In the genomic region with DNA sequence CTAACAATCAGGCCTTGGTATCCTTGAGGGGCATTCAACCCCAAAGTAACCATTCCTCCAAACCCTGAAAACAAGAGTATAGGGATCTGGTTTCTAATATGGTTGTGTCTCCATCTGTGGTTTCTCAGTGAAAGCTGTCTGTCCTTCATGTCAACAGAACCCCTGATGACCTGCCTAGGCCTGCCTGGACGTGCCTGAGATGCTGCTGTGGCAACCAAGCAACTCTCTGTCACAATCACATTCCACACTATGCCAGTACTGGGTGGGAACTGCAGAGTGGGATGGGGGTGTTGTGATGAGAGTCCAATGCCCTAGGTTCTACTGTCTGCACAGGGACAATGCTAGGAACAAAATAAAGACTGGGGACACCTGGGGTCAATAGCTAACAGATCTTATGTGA, we compare ENCODE assay signal across 28 mouse cellular contexts.
DNase-seq lines count a peak whose midpoint lies in the region; ATAC-seq and TF ChIP-seq lines count a peak whose summit lies in the region.
"Had no signal": no experiment of that assay in that cellular context is flagged by ENCODE, and none has a peak within 500 bp of the region (broad histone marks: within the 10 kb centered on the region; RNA-seq: fewer than 3 reads in every experiment).

No protein-coding gene starts in this region.

- no peaks in the 10 kb centered on the region for H3K9me3 ChIP-seq in forebrain, embryonic 10.5 days
- no peaks in the 10 kb centered on the region for H3K9me3 ChIP-seq in forebrain, embryonic 14.5 days (replicated peaks; ENCODE audit: control insufficient read depth, low read length)
- H3K9me3 ChIP-seq in lung, embryonic 16.5 days (ENCODE audit: control insufficient read depth, low read length): no peaks in the 10 kb centered on the region
- no peaks in the 10 kb centered on the region for H3K9me3 ChIP-seq in ES-Bruce4 (replicated peaks; ENCODE audit: control insufficient read depth, insufficient read depth, low read length, poor library complexity, severe bottlenecking)
- H3K9me3 ChIP-seq: embryonic facial prominence, embryonic 10.5 days; embryonic facial prominence, embryonic 15.5 days; forebrain, embryonic 15.5 days; G1E; limb, embryonic 13.5 days; stomach, embryonic 15.5 days had no signal

- no peak for TF ChIP-seq CTCF in lung, adult 2 months (IDR thresholded peaks at IDR 0.05; ENCODE audit: insufficient read depth, low read length)
- TF ChIP-seq CTCF in ES-Bruce4 (IDR thresholded peaks at IDR 0.05; ENCODE audit: low read depth, low read length): no peak

- no peak overlapping the region for H3K9ac ChIP-seq in forebrain, embryonic 14.5 days (ENCODE audit: low read length)
- no peak overlapping the region for H3K9ac ChIP-seq in lung, embryonic 16.5 days (ENCODE audit: low read length)
- no peak overlapping the region for H3K9ac ChIP-seq in ES-Bruce4 (ENCODE audit: low read depth, poor library complexity, severe bottlenecking)
- H3K9ac ChIP-seq: embryonic facial prominence, embryonic 15.5 days; forebrain, embryonic 15.5 days; hindbrain, embryonic 14.5 days; limb, embryonic 13.5 days; stomach, embryonic 15.5 days had no signal

- H3K4me3 ChIP-seq in forebrain, embryonic 10.5 days: no peak overlapping the region
- no peak overlapping the region for H3K4me3 ChIP-seq in forebrain, embryonic 14.5 days (ENCODE audit: low read depth, low read length)
- H3K4me3 ChIP-seq in lung, embryonic 16.5 days (ENCODE audit: low read length): no peak overlapping the region
- H3K4me3 ChIP-seq in lung, adult 2 months (replicated peaks; ENCODE audit: extremely low read depth, low read depth, low read length): no peak overlapping the region
- H3K4me3 ChIP-seq in ES-Bruce4 (ENCODE audit: low read depth, low read length): no peak overlapping the region
- H3K4me3 ChIP-seq: embryonic facial prominence, embryonic 10.5 days; embryonic facial prominence, embryonic 15.5 days; forebrain, embryonic 15.5 days; limb, embryonic 13.5 days; stomach, embryonic 15.5 days had no signal

- no peak for DNase-seq in forebrain, embryonic 10.5 days (ENCODE audit: extremely low spot score, low spot score)
- no peak for DNase-seq in forebrain, embryonic 14.5 days (ENCODE audit: low spot score)
- no peak for DNase-seq in lung, adult 2 months
- peak; percentile 67 for DNase-seq in urinary bladder, postnatal 14 days (ENCODE audit: low spot score)
- no peak for DNase-seq in embryo, embryonic 9.5 days (ENCODE audit: extremely low spot score)
- DNase-seq in layer of hippocampus, adult 9-10 months (ENCODE audit: low spot score): no peak
- DNase-seq: adrenal gland, adult 8-10 months; cerebellum, adult 2 months; cerebellum, postnatal 14 days; gastrocnemius, postnatal 10 days; heart, postnatal 36 days; kidney, postnatal 14 days; right cerebral cortex, postnatal 25 days; thymus, postnatal 14 days had no signal

- peaks cover 11% of the 10 kb centered on the region for H3K4me1 ChIP-seq in forebrain, embryonic 10.5 days
- H3K4me1 ChIP-seq in forebrain, embryonic 14.5 days (ENCODE audit: control insufficient read depth, insufficient read depth, low read length): no peaks in the 10 kb centered on the region
- peaks cover 4% of the 10 kb centered on the region; the same call in 1 of the 2 replicates for H3K4me1 ChIP-seq in lung, embryonic 16.5 days (replicated peaks; ENCODE audit: control insufficient read depth, insufficient read depth, low read length)
- H3K4me1 ChIP-seq in lung, adult 2 months (ENCODE audit: control insufficient read depth, insufficient read depth, low read length): peaks cover 3% of the 10 kb centered on the region; the same call in 1 of the 2 replicates
- peaks cover 7% of the 10 kb centered on the region for H3K4me1 ChIP-seq in ES-Bruce4 (ENCODE audit: control insufficient read depth, insufficient read depth, low read length)
- H3K4me1 ChIP-seq: forebrain, embryonic 15.5 days; limb, embryonic 13.5 days; stomach, embryonic 15.5 days had no signal

- H3K4me2 ChIP-seq in forebrain, embryonic 14.5 days (ENCODE audit: low read length): no peak overlapping the region
- H3K4me2 ChIP-seq in lung, embryonic 16.5 days (ENCODE audit: low read depth, low read length): no peak overlapping the region
- H3K4me2 ChIP-seq: embryonic facial prominence, embryonic 15.5 days; forebrain, embryonic 15.5 days; heart, embryonic 11.5 days; hindbrain, embryonic 14.5 days; limb, embryonic 13.5 days; liver, embryonic 11.5 days; stomach, embryonic 15.5 days had no signal

- 71% methylated on average over 1 of the region's 1 CpGs for WGBS in forebrain, embryonic 10.5 days
- 72% methylated on average over 1 of the region's 1 CpGs for WGBS in forebrain, embryonic 14.5 days
- WGBS in lung, embryonic 16.5 days: 54% methylated on average over 1 of the region's 1 CpGs
- WGBS in lung, adult 2 months: 71% methylated on average over 1 of the region's 1 CpGs

- no peak for ATAC-seq in forebrain, embryonic 14.5 days
- peak; percentile 42; the same call in 1 of the 2 replicates for ATAC-seq in lung, embryonic 16.5 days (ENCODE audit: low read depth)
- ATAC-seq: forebrain, embryonic 15.5 days; intestine, postnatal 0 days; midbrain, embryonic 16.5 days had no signal

- no peak for TF ChIP-seq POLR2A in lung, adult 2 months (IDR thresholded peaks at IDR 0.05; ENCODE audit: borderline replicate concordance, extremely low read depth, low read depth, low read length)
- TF ChIP-seq POLR2A in ES-Bruce4 (IDR thresholded peaks at IDR 0.05; ENCODE audit: insufficient read depth, low read length): no peak

- H3K27ac ChIP-seq in forebrain, embryonic 10.5 days: peak overlapping the region; percentile 48; the same call in 1 of the 2 replicates
- no peak overlapping the region for H3K27ac ChIP-seq in forebrain, embryonic 14.5 days (ENCODE audit: low read depth, low read length)
- H3K27ac ChIP-seq in lung, embryonic 16.5 days (ENCODE audit: low read length): no peak overlapping the region
- H3K27ac ChIP-seq in ES-Bruce4 (ENCODE audit: insufficient read depth, low read length): no peak overlapping the region
- H3K27ac ChIP-seq: embryonic facial prominence, embryonic 10.5 days; embryonic facial prominence, embryonic 15.5 days; forebrain, embryonic 15.5 days; hindbrain, embryonic 14.5 days; limb, embryonic 13.5 days; stomach, embryonic 15.5 days had no signal

- TF ChIP-seq EP300 in ES-Bruce4 (IDR thresholded peaks at IDR 0.05; ENCODE audit: insufficient read depth, low read depth, low read length): 0 out of 2 replicates have a peak, but pooled peaks have one; percentile 9

- peaks cover 44% of the 10 kb centered on the region for H3K27me3 ChIP-seq in forebrain, embryonic 10.5 days (ENCODE audit: poor library complexity, severe bottlenecking)
- no peaks in the 10 kb centered on the region for H3K27me3 ChIP-seq in forebrain, embryonic 14.5 days (replicated peaks; ENCODE audit: control insufficient read depth, insufficient read depth, low read length)
- H3K27me3 ChIP-seq in lung, embryonic 16.5 days (ENCODE audit: control insufficient read depth, insufficient read depth, low read depth, low read length): no peaks in the 10 kb centered on the region
- no peaks in the 10 kb centered on the region for H3K27me3 ChIP-seq in ES-Bruce4 (ENCODE audit: control insufficient read depth, insufficient read depth, low read length, poor library complexity, severe bottlenecking)
- H3K27me3 ChIP-seq: CH12.LX; embryonic facial prominence, embryonic 15.5 days; forebrain, embryonic 15.5 days; limb, embryonic 13.5 days; stomach, embryonic 15.5 days had no signal

- no peaks in the 10 kb centered on the region for H3K36me3 ChIP-seq in forebrain, embryonic 10.5 days (replicated peaks)
- no peaks in the 10 kb centered on the region for H3K36me3 ChIP-seq in forebrain, embryonic 14.5 days (ENCODE audit: control insufficient read depth, insufficient read depth, low read length)
- no peaks in the 10 kb centered on the region for H3K36me3 ChIP-seq in lung, embryonic 16.5 days (ENCODE audit: control insufficient read depth, insufficient read depth, low read length)
- H3K36me3 ChIP-seq in ES-Bruce4 (ENCODE audit: control insufficient read depth, insufficient read depth, low read length, poor library complexity, severe bottlenecking): no peaks in the 10 kb centered on the region
- H3K36me3 ChIP-seq: embryonic facial prominence, embryonic 10.5 days; embryonic facial prominence, embryonic 15.5 days; forebrain, embryonic 15.5 days; G1E; limb, embryonic 13.5 days; stomach, embryonic 15.5 days had no signal
